Mouse (Mus musculus) kidney, adult 2 months (tissue): ENCODE measurements around the gene Panx3.

Experiments
- CTCF ChIP-seq: fragments of 200-500 bp; conservative IDR thresholded peaks from 2 replicates; pipeline ENCODE4 v1.5.1; 2011; ENCODE audit warnings: low read depth, mild to moderate bottlenecking, control low read depth, low read length, moderate library complexity, mixed read lengths; ENCODE audit not compliant: insufficient read depth, insufficient read length
- POLR2A ChIP-seq: fragments of 200-500 bp; IDR thresholded peaks from one replicate; pipeline ENCODE4 v1.6.1; 2011; ENCODE audit warnings: low read depth, low read length, control low read depth

DNA sequence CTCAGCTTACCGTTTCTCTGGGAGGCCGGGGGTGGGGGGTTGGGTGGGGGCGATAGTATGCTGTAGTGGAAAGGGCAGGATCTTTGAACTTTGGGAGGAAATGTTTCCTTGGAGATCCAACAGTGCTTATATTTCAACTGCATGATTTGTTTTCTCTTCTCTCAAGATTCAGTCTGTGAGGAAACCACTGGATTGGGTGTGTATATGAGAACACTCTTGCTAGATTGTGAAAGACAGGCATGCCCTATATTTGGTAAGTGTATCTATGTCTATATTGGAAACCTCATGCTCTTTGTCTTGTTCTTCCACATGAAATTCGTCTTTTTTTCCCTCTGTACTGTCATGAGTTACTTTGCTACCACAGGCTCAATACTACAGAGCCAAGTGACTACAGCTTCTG, 643 bp upstream of the Panx3 start:
- TF ChIP-seq POLR2A (no peak), CTCF (no peak)
